Mouse (Mus musculus) regulatory T cell (primary cell): ENCODE results near the gene Gm21996.
"Not testable (repeated sequence)": the region's sequence is repeated elsewhere in the genome, so short reads cannot be mapped to it uniquely, and the experiment has no call there.

Experiments used
- in situ Hi-C: fragments of 300-600 bp; cut with MboI, MseI; formaldehyde crosslinking; loops from one replicate; pipeline ENCODE4 v1.15.1; 2025; ENCODE audit warnings: high pct_unique_total_duplicates

Gene Gm21996

DNA sequence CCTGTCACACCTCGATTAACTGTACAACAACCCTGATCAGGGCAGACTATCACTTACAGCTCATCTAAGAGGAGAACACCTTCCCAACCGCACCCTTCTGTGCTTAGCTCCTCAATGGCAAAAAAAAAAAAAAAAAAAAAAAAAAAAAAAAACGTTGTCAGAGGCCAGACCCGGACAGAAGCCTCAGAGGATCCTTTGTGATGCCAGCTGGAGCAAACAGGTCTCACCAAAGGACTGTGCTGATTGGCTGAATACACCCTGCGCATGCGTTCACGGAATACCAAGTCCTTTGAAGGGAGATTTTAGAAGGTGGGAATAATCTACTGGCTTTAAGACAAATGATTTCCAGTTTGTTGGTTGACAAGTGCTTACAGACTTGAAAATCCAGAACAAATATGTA lies at the start of gene Gm21996:
TSS of gene Gm21996 (minus strand) at position 101 of the 400 bp plus-strand sequence.
- in situ Hi-C loops, result not testable (repeated sequence)
